Mouse (Mus musculus): Measurements from ENCODE around the gene Zc3h15. TPM values are rescaled to one million over a fixed set of nuclear protein-coding genes. Genes with fewer than 3 reads are reported as not detected.

The Zc3h15 gene
- polyA plus RNA-seq (2015; fragmentation: Nextera tagmentation; extraction: Ambion mirVana) = 108 and 145 TPM in 2 replicates

- ATAC-seq = peak; percentile 99
Measured at GRCm38 (mm10) chr2:83644276-83645252, at the start of gene Zc3h15. Gene Zc3h15 (plus strand): TSS chr2:83644435.

GRCm38 (mm10) chr2:83620558-83621367, 23.5 kb upstream of the Zc3h15 start:
- no peak overlapping the region for H3K4me3 ChIP-seq (replicated peaks)
- WGBS = 84% methylated on average over 11 of the region's 11 CpGs
- H3K27ac ChIP-seq = no peak overlapping the region
- no peak overlapping the region for H3K9ac ChIP-seq
- no peaks in the 10 kb centered on the region for H3K27me3 ChIP-seq (replicated peaks)
- no peak for ATAC-seq
- no peaks in the 10 kb centered on the region for H3K36me3 ChIP-seq
- no peaks in the 10 kb centered on the region for H3K9me3 ChIP-seq
- H3K4me2 ChIP-seq (replicated peaks) = no peak overlapping the region
- no peaks in the 10 kb centered on the region for H3K4me1 ChIP-seq (replicated peaks)

More at GRCm38 (mm10) chr2:83644276-83645252, at the start of gene Zc3h15:
- under 1% methylated on average over 83 of the region's 100 CpGs for WGBS
- Histone ChIP-seq H3K9me3 (no peaks in the 10 kb centered on the region), H3K9ac (peak within 1 kb of the TSS; percentile 94), H3K4me3 (replicated peaks) (peak within 1 kb of the TSS; percentile 96), H3K27ac (peak within 1 kb of the TSS; percentile 84), H3K4me1 (replicated peaks) (peaks cover 12% of the 10 kb centered on the region; the same call in 1 of the 2 replicates), H3K27me3 (replicated peaks) (no peaks in the 10 kb centered on the region), H3K36me3 (no peaks in the 10 kb centered on the region), H3K4me2 (replicated peaks) (peak within 1 kb of the TSS; percentile 66)

- Histone ChIP-seq H3K27me3 (replicated peaks) (no peaks in the 10 kb centered on the region), H3K9ac (no peak overlapping the region), H3K36me3 (no peaks in the 10 kb centered on the region), H3K4me3 (replicated peaks) (no peak overlapping the region), H3K9me3 (no peaks in the 10 kb centered on the region), H3K4me1 (replicated peaks) (no peaks in the 10 kb centered on the region), H3K4me2 (replicated peaks) (no peak overlapping the region), H3K27ac (no peak overlapping the region)
- 83% methylated on average over 4 of the region's 4 CpGs for WGBS
- ATAC-seq = no peak
Measured at GRCm38 (mm10) chr2:83621511-83621910, 22.7 kb upstream of the Zc3h15 start.

DNA sequence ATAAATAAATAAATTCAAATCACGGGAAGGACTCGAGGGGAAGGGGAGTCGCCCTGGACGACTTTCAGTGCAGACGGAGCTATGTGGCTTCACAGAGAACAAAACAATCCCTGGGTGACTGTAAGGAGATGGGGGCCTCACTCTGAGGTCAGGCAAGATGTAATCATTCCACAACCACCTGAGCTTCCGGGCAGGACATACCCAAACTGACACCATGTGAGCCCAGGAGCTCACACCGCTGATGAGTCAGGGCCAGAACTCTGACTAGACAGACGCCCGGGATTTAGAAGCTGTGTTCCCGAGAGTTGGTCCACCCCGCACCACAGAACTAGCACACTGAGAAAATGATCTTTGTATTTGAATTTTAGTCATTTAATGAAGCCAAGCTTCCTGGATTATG, 21.4 kb upstream of the Zc3h15 start:
- Histone ChIP-seq H3K27ac (no peak overlapping the region), H3K36me3 (no peaks in the 10 kb centered on the region), H3K4me1 (replicated peaks) (no peaks in the 10 kb centered on the region), H3K9me3 (no peaks in the 10 kb centered on the region), H3K27me3 (replicated peaks) (no peaks in the 10 kb centered on the region), H3K9ac (no peak overlapping the region), H3K4me2 (replicated peaks) (no peak overlapping the region), H3K4me3 (replicated peaks) (no peak overlapping the region)
- no peak for ATAC-seq
- 39% methylated on average over 11 of the region's 11 CpGs for WGBS

DNA sequence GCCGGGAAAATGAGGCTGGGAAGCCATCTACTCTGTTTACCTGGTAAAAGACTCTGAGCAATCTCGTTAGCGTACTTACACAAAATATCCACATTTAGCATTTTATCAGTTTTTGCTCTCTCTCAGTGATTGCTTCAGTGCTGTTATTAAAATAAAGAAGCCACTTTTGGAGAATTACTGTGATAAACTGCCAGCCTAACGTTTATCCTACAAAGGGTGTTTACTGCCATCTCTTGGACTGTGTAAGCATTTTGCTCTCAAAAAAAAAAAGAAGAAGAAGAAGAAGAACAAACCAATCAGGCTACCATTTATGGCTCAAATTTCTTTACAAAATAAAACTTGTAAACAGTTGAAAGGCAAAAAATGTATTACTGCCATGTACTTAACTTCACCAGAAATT, 20.2 kb upstream of the Zc3h15 start:
- Histone ChIP-seq H3K9ac (no peak overlapping the region), H3K27ac (no peak overlapping the region), H3K4me1 (replicated peaks) (no peaks in the 10 kb centered on the region), H3K4me2 (replicated peaks) (no peak overlapping the region), H3K27me3 (replicated peaks) (no peaks in the 10 kb centered on the region), H3K36me3 (no peaks in the 10 kb centered on the region), H3K9me3 (no peaks in the 10 kb centered on the region), H3K4me3 (replicated peaks) (no peak overlapping the region)
- ATAC-seq = no peak
- 60% methylated on average over 4 of the region's 4 CpGs for WGBS

- no peak overlapping the region for H3K27ac ChIP-seq
- H3K4me1 ChIP-seq (replicated peaks) = no peaks in the 10 kb centered on the region
- H3K4me2 ChIP-seq (replicated peaks) = no peak overlapping the region; the same call in 1 of the 2 replicates
- no peaks in the 10 kb centered on the region for H3K36me3 ChIP-seq
- 26% methylated on average over 10 of the region's 10 CpGs for WGBS
- H3K9me3 ChIP-seq = no peaks in the 10 kb centered on the region
- H3K27me3 ChIP-seq (replicated peaks) = no peaks in the 10 kb centered on the region
- no peak overlapping the region for H3K9ac ChIP-seq
- 0 out of 2 replicates have a peak, but pooled peaks have one; percentile 59 for ATAC-seq
- H3K4me3 ChIP-seq (replicated peaks) = no peak overlapping the region
Measured at GRCm38 (mm10) chr2:83625226-83626108, 18.8 kb upstream of the Zc3h15 start.

DNA sequence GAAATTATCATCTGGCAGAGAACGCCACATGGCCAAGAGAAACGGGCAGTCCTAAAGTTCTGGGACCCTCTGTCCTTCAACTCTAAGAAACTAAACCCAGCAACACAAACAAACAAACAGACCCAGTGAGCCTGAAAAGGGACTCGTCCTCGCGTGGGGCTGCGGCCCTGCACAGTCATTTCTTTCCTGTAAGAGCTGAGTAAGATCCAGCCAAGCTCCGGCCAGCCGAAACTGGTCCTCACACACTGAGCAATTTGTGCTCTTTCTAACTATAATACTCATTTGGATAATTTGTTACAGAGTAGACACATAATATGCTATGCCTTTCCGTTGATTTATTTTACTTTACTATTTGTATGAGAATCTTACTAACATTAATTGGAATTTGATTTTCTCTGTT, 17.4 kb upstream of the Zc3h15 start:
- WGBS = 82% methylated on average over 9 of the region's 9 CpGs
- Histone ChIP-seq H3K4me3 (replicated peaks) (no peak overlapping the region), H3K27me3 (replicated peaks) (no peaks in the 10 kb centered on the region), H3K9ac (no peak overlapping the region), H3K9me3 (no peaks in the 10 kb centered on the region), H3K4me1 (replicated peaks) (no peaks in the 10 kb centered on the region), H3K27ac (no peak overlapping the region), H3K4me2 (replicated peaks) (no peak overlapping the region), H3K36me3 (no peaks in the 10 kb centered on the region)
- ATAC-seq = no peak

GRCm38 (mm10) chr2:83627495-83627894, 16.7 kb upstream of the Zc3h15 start:
- Histone ChIP-seq H3K9me3 (no peaks in the 10 kb centered on the region), H3K4me1 (replicated peaks) (no peaks in the 10 kb centered on the region), H3K4me3 (replicated peaks) (no peak overlapping the region), H3K27ac (no peak overlapping the region), H3K27me3 (replicated peaks) (no peaks in the 10 kb centered on the region), H3K36me3 (no peaks in the 10 kb centered on the region), H3K4me2 (replicated peaks) (no peak overlapping the region), H3K9ac (no peak overlapping the region)
- no peak for ATAC-seq
- WGBS = 83% methylated on average over 9 of the region's 9 CpGs

- Histone ChIP-seq H3K9ac (no peak overlapping the region), H3K27me3 (replicated peaks) (no peaks in the 10 kb centered on the region), H3K4me2 (replicated peaks) (no peak overlapping the region), H3K4me1 (replicated peaks) (no peaks in the 10 kb centered on the region), H3K4me3 (replicated peaks) (no peak overlapping the region), H3K36me3 (no peaks in the 10 kb centered on the region), H3K27ac (no peak overlapping the region), H3K9me3 (no peaks in the 10 kb centered on the region)
- no peak for ATAC-seq
- 89% methylated on average over 6 of the region's 6 CpGs for WGBS
Measured at GRCm38 (mm10) chr2:83627932-83628331, 16.3 kb upstream of the Zc3h15 start.

DNA sequence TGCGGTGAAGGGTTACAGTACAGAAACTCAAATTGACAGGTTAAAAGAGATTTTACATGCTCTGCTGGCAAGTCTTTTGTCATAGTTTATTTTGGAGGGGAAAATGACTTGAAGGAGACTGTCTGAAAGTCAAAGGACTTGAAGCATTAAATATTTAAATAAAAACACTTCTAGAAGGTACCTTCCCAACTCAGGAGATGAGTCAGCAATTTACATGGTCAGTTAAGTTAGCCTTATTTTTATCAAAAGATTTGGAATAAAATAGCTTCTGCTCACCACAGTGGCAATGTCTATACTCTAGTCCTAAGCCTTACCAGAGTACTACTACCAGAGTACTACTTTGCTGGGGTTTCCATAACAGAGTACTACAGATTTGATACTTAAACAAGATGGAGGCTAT, 2.2 kb upstream of the Zc3h15 start:
- Histone ChIP-seq H3K4me2 (replicated peaks) (no peak overlapping the region), H3K4me1 (replicated peaks) (0 out of 2 replicates have a peak, but pooled peaks cover 8% of the 10 kb centered on the region), H3K36me3 (no peaks in the 10 kb centered on the region), H3K4me3 (replicated peaks) (no peak overlapping the region), H3K27me3 (replicated peaks) (no peaks in the 10 kb centered on the region), H3K9me3 (no peaks in the 10 kb centered on the region), H3K27ac (no peak overlapping the region), H3K9ac (no peak overlapping the region)
- WGBS = 83% methylated on average over 1 of the region's 1 CpGs
- ATAC-seq = no peak

DNA sequence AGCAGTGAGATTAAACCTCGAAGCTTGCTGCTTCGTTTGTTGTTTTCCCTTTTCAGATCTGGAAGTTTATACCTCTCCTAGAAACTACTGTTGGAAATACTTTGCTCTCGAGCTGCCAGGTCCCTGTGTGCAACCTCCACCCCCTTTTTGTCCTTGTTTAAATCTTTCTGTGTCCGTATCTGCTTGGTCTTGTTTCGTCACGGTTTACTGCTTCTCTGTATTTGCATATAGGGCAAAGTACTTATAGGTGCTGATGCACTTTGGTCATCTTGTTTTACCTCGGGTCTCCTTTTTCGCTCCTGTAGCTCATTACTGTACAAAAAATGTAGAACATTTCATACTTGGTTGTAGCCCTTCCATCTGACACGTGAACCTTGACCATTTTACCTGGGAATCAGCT, 4.7 kb downstream of the Zc3h15 start:
- H3K4me2 ChIP-seq (replicated peaks) = 0 out of 2 replicates have a peak overlapping the region, but pooled peaks have one; percentile 32
- no peaks in the 10 kb centered on the region for H3K36me3 ChIP-seq
- H3K9me3 ChIP-seq = no peaks in the 10 kb centered on the region
- H3K27ac ChIP-seq = 0 out of 2 replicates have a peak overlapping the region, but pooled peaks have one; percentile 27
- 66% methylated on average over 9 of the region's 9 CpGs for WGBS
- H3K9ac ChIP-seq = no peak overlapping the region
- no peak overlapping the region for H3K4me3 ChIP-seq (replicated peaks)
- no peaks in the 10 kb centered on the region for H3K27me3 ChIP-seq (replicated peaks)
- ATAC-seq = peak; percentile 50
- peaks cover 12% of the 10 kb centered on the region; the same call in 1 of the 2 replicates for H3K4me1 ChIP-seq (replicated peaks)

Data from intestine, embryonic 15.5 days (tissue).